Mouse (Mus musculus): ENCODE measurements at regions not wholly inside any gene's neighbourhood (a gene's known extent, or its start where the extent isn't known, plus 50 kb on each side); places are given as distances from the start of the nearest gene placed in this dataset.
A peak's percentile ranks its signal among the peaks of the same experiment; 100 is the strongest.

DNA sequence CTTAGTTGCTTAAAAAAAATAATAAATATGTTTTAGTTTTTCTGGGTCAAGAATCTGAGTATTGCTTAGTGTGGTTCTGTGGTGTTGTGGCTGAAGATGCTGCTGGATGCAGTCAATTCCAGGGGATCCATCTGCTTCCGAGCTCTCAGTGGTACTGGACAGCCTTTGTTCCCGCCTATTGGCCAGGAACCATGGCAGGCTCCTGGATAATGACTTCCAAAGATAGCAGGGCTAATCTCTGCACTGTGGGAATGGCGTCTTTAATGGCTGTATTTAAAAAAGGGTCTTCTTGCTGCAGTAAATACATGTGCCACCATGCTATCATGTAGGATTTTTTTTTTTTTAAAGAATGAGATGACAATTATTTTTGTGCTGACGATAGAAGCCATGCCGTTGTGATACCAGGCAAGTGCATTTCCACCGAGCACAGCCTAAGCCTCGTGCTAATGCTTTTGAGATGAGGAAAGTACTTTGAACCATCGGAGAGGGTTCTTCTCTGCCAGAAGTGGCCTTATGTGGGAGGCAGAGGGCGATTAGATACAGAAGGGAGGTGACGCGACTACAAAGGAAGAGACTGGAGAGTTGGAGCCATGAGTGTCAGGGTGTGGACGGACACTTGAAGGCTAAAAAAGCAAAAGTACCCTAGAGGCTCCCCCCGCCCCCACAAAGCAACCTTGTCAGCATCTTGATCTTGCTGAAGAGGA lies 50.7 kb upstream of the Rgs8 start:
- no peaks in the 10 kb centered on the region for H3K27me3 ChIP-seq
- no peaks in the 10 kb centered on the region for H3K36me3 ChIP-seq
- 52% methylated on average over 13 of the region's 13 CpGs for WGBS
- no peaks in the 10 kb centered on the region for H3K9me3 ChIP-seq
- 0 out of 2 replicates have a peak overlapping the region, but pooled peaks have one; percentile 30 for H3K27ac ChIP-seq
- ATAC-seq, result peak; percentile 62; the same call in 1 of the 2 replicates
- no peak overlapping the region for H3K9ac ChIP-seq (replicated peaks)
- H3K4me2 ChIP-seq (replicated peaks), result no peak overlapping the region
- H3K4me1 ChIP-seq (replicated peaks), result peaks cover 22% of the 10 kb centered on the region
- H3K4me3 ChIP-seq (replicated peaks), result no peak overlapping the region

DNA sequence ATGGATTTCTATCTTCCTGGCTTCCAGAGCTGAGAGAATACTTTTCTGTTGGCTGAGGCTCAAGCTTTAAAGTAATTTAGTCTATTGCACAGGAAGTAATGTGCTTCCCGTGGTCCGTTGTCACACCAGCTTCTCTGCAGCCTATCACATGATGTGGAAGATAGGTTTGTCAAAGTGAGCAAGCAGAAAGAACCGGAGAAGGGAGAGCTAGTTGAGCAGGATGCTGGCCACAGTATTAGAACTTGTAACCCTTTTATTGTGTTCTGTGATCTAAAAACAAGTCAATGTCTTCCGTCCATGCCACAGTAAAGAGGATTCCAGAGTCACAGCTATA lies 50.2 kb upstream of the Rgs8 start:
- WGBS, result 83% methylated on average over 4 of the region's 4 CpGs
- Histone ChIP-seq H3K27ac (0 out of 2 replicates have a peak overlapping the region, but pooled peaks have one; percentile 30), H3K27me3 (no peaks in the 10 kb centered on the region), H3K4me2 (replicated peaks) (no peak overlapping the region), H3K9me3 (no peaks in the 10 kb centered on the region), H3K4me3 (replicated peaks) (no peak overlapping the region), H3K4me1 (replicated peaks) (peaks cover 22% of the 10 kb centered on the region), H3K9ac (replicated peaks) (no peak overlapping the region), H3K36me3 (no peaks in the 10 kb centered on the region)
- ATAC-seq, result no peak
